Mouse (Mus musculus) spleen, postnatal 4 days (tissue): Measurements from ENCODE around the gene Synpo2.

Source experiments
- DNase-seq, 2 experiments: peaks; one replicate each; pipeline ENCODE4 v3.0.0; 2022; ENCODE audit warnings: low spot score in 2 of 2

Synpo2 gene

GRCm38 (mm10) chr3:123235921-123236320 is at the start of gene Synpo2:
Gene Synpo2 (minus strand): TSS chr3:123236149.
- peak in 1 of 2 experiments; percentile 18 for DNase-seq

GRCm38 (mm10) chr3:123285649-123286048 is 49.7 kb upstream of the Synpo2 start:
- no peak for DNase-seq

- DNase-seq, result no peak
Measured at GRCm38 (mm10) chr3:123284284-123284683, 48.3 kb upstream of the Synpo2 start.

- DNase-seq, result no peak
Measured at GRCm38 (mm10) chr3:123282866-123283615, 47.1 kb upstream of the Synpo2 start.

GRCm38 (mm10) chr3:123267741-123268201 is 31.8 kb upstream of the Synpo2 start:
- DNase-seq, result peak; percentile 14 to 66

GRCm38 (mm10) chr3:123266753-123267651 is 31.1 kb upstream of the Synpo2 start, which contains the start of gene Sec24d:
Gene Sec24d (plus strand): TSS chr3:123267455.
- DNase-seq, result peak; percentile 56 to 78

GRCm38 (mm10) chr3:123264706-123265105 is 28.8 kb upstream of the Synpo2 start:
- no peak for DNase-seq

- no peak for DNase-seq
Measured at GRCm38 (mm10) chr3:123258709-123259108, 22.8 kb upstream of the Synpo2 start.

GRCm38 (mm10) chr3:123256181-123257101 is 20.5 kb upstream of the Synpo2 start:
- DNase-seq, result no peak

GRCm38 (mm10) chr3:123245646-123246045 is 9.7 kb upstream of the Synpo2 start:
- no peak for DNase-seq

- no peak for DNase-seq
Measured at GRCm38 (mm10) chr3:123244376-123244775, 8.4 kb upstream of the Synpo2 start.

GRCm38 (mm10) chr3:123237446-123237845 is 1.5 kb upstream of the Synpo2 start:
- DNase-seq, result no peak

- DNase-seq, result no peak
Measured at GRCm38 (mm10) chr3:123237039-123237438, 1.1 kb upstream of the Synpo2 start.

GRCm38 (mm10) chr3:123235495-123235894 is 454 bp downstream of the Synpo2 start:
- no peak for DNase-seq

- no peak for DNase-seq
Measured at GRCm38 (mm10) chr3:123234191-123234836, 1.6 kb downstream of the Synpo2 start.

- no peak for DNase-seq
Measured at GRCm38 (mm10) chr3:123231639-123232038, 4.3 kb downstream of the Synpo2 start.

- no peak for DNase-seq
Measured at GRCm38 (mm10) chr3:123227276-123227675, 8.7 kb downstream of the Synpo2 start.

- DNase-seq, result no peak
Measured at GRCm38 (mm10) chr3:123218646-123219045, 17.3 kb downstream of the Synpo2 start.

- DNase-seq, result no peak
Measured at GRCm38 (mm10) chr3:123208891-123209290, 27.1 kb downstream of the Synpo2 start.

- DNase-seq, result no peak
Measured at GRCm38 (mm10) chr3:123207386-123207785, 28.6 kb downstream of the Synpo2 start.

GRCm38 (mm10) chr3:123205485-123205884 is 30.5 kb downstream of the Synpo2 start:
- no peak for DNase-seq
